Mouse (Mus musculus): ENCODE results near the gene Spaca7. TPM values are rescaled to one million over a fixed set of nuclear protein-coding genes. Genes with fewer than 3 reads are reported as not detected.
"Not testable (repeated sequence)": the region's sequence is repeated elsewhere in the genome, so short reads cannot be mapped to it uniquely, and the experiment has no call there.

Gene Spaca7
- polyA plus RNA-seq, 1 experiment from 2014 or later: not detected

DNA sequence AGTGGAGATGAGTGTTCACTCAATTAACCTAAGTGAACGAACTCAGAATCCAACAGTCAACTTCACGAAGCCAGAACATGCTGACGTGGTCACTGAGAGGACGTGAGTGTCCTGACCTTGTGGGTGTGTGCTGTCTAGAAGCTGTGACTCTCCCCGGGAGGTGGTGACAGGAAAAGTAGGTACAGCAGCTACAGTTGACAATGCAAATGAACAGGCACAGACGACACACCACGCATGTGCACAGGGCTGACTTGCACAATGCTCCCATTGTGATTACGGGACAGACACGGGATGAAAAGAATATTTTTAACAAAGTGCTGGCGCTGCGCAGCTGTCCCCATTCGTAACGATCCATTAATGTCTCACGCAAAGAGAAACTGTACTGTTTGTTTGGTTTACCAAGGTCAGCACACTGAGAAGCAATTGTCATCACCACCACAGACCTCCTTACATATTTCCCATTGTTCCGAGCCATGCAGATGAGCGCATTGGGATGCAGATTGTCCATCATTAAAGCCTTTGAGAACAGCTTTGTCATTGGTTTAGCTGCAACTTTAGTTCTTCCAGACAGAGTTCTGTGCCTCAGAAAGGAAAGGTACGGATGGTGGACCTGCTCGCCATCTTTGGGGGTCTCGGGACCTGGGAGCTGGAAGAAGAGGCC is 6.6 kb downstream of the Spaca7 start:
- H3K9me3 ChIP-seq (ENCODE audit: control insufficient read depth, low read length); H3K9ac ChIP-seq; H3K36me3 ChIP-seq (replicated peaks; ENCODE audit: control insufficient read depth, insufficient read depth); H3K4me3 ChIP-seq (replicated peaks; ENCODE audit: low read length); H3K27ac ChIP-seq; H3K27me3 ChIP-seq (ENCODE audit: control insufficient read depth, insufficient read depth, low read length); H3K4me2 ChIP-seq (replicated peaks); DNase-seq (ENCODE audit: low spot score); H3K4me1 ChIP-seq (replicated peaks; ENCODE audit: control insufficient read depth, insufficient read depth, low read length); ATAC-seq (ENCODE audit: low FRiP score): not testable (repeated sequence)
- 51% methylated on average over 19 of the region's 19 CpGs for WGBS

- Histone ChIP-seq H3K4me1 (replicated peaks; ENCODE audit: control insufficient read depth, insufficient read depth, low read length) (no peaks in the 10 kb centered on the region), H3K9ac (no peak overlapping the region), H3K9me3 (ENCODE audit: control insufficient read depth, low read length) (no peaks in the 10 kb centered on the region), H3K27ac (no peak overlapping the region), H3K4me2 (replicated peaks) (no peak overlapping the region), H3K4me3 (replicated peaks; ENCODE audit: low read length) (no peak overlapping the region), H3K36me3 (replicated peaks; ENCODE audit: control insufficient read depth, insufficient read depth) (no peaks in the 10 kb centered on the region), H3K27me3 (ENCODE audit: control insufficient read depth, insufficient read depth, low read length) (no peaks in the 10 kb centered on the region)
- ATAC-seq (ENCODE audit: low FRiP score) (no peak), DNase-seq (ENCODE audit: low spot score) (no peak)
- 89% methylated on average over 5 of the region's 5 CpGs for WGBS
Observed at GRCm38 (mm10) chr8:12583785-12584184, 11.0 kb downstream of the Spaca7 start.

DNA sequence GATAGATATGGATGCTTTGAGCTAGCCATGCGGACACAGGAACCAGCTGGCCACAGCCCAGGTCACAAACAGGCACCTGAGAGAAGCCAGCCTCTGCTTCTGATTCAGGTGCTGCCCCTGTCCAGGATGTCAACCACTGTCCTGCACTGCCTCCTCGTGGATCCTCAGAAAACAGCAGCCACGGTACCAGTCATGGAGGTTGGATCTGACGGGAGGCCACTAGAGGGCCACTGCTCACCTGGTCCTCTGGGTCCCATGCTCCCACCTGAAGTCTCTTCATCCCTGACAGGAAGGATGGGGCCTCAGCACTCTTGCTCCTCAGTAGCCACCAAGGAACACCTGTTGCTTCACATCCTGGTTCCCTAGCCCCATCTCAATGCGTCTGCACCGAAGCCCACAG is 34.4 kb downstream of the Spaca7 start:
- Histone ChIP-seq H3K4me2 (replicated peaks) (no peak overlapping the region), H3K4me3 (replicated peaks; ENCODE audit: low read length) (no peak overlapping the region), H3K27ac (no peak overlapping the region), H3K4me1 (replicated peaks; ENCODE audit: control insufficient read depth, insufficient read depth, low read length) (no peaks in the 10 kb centered on the region), H3K27me3 (ENCODE audit: control insufficient read depth, insufficient read depth, low read length) (peaks cover 5% of the 10 kb centered on the region; the same call in 1 of the 2 replicates), H3K9ac (no peak overlapping the region), H3K36me3 (replicated peaks; ENCODE audit: control insufficient read depth, insufficient read depth) (no peaks in the 10 kb centered on the region), H3K9me3 (ENCODE audit: control insufficient read depth, low read length) (no peaks in the 10 kb centered on the region)
- DNase-seq (ENCODE audit: low spot score) (peak; percentile 83), ATAC-seq (ENCODE audit: low FRiP score) (peak; percentile 55; the same call in 1 of the 2 replicates)
- WGBS: 23% methylated on average over 6 of the region's 6 CpGs

DNA sequence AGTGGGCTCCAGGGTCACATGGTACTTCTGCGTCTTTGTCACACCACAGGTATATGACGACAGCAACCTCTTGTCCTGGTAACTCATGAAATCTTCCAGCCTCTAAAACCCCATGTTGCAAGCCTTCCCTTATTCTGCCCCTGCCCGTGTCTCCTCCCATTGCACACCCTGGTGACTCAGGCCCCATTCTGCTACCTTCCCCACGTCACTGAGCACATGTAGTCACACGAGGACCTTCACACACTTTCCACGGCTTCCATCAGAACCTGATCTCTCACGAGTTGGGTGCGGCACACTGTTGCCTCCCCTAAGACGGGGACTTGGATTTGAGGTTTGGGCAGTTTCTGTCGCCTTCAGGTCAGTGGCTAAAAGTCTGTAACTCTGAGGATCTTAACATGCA is 36.0 kb downstream of the Spaca7 start:
- no peak overlapping the region for H3K27ac ChIP-seq
- H3K9me3 ChIP-seq (ENCODE audit: control insufficient read depth, low read length): no peaks in the 10 kb centered on the region
- ATAC-seq (ENCODE audit: low FRiP score) (no peak), DNase-seq (ENCODE audit: low spot score) (no peak)
- H3K27me3 ChIP-seq (ENCODE audit: control insufficient read depth, insufficient read depth, low read length): peaks cover 5% of the 10 kb centered on the region; the same call in 1 of the 2 replicates
- H3K4me1 ChIP-seq (replicated peaks; ENCODE audit: control insufficient read depth, insufficient read depth, low read length): no peaks in the 10 kb centered on the region
- 87% methylated on average over 10 of the region's 10 CpGs for WGBS
- no peak overlapping the region for H3K4me2 ChIP-seq (replicated peaks)
- no peaks in the 10 kb centered on the region for H3K36me3 ChIP-seq (replicated peaks; ENCODE audit: control insufficient read depth, insufficient read depth)
- no peak overlapping the region for H3K9ac ChIP-seq
- H3K4me3 ChIP-seq (replicated peaks; ENCODE audit: low read length): no peak overlapping the region

GRCm38 (mm10) chr8:12609752-12610449 is 37.1 kb downstream of the Spaca7 start:
- ATAC-seq (ENCODE audit: low FRiP score): no peak
- no peaks in the 10 kb centered on the region for H3K9me3 ChIP-seq (ENCODE audit: control insufficient read depth, low read length)

GRCm38 (mm10) chr8:12613201-12613600 is 40.4 kb downstream of the Spaca7 start:
- Histone ChIP-seq H3K36me3 (replicated peaks; ENCODE audit: control insufficient read depth, insufficient read depth) (peaks cover 28% of the 10 kb centered on the region), H3K4me3 (replicated peaks; ENCODE audit: low read length) (no peak overlapping the region), H3K4me1 (replicated peaks; ENCODE audit: control insufficient read depth, insufficient read depth, low read length) (no peaks in the 10 kb centered on the region), H3K9me3 (ENCODE audit: control insufficient read depth, low read length) (no peaks in the 10 kb centered on the region), H3K27me3 (ENCODE audit: control insufficient read depth, insufficient read depth, low read length) (no peaks in the 10 kb centered on the region), H3K4me2 (replicated peaks) (no peak overlapping the region), H3K9ac (no peak overlapping the region), H3K27ac (no peak overlapping the region)
- 54% methylated on average over 7 of the region's 7 CpGs for WGBS
- no peak for ATAC-seq (ENCODE audit: low FRiP score)
- DNase-seq (ENCODE audit: low spot score): no peak

More at GRCm38 (mm10) chr8:12609752-12610449, 37.1 kb downstream of the Spaca7 start:
- no peak for DNase-seq (ENCODE audit: low spot score)
- Histone ChIP-seq H3K27ac (no peak overlapping the region), H3K9ac (no peak overlapping the region), H3K4me3 (replicated peaks; ENCODE audit: low read length) (no peak overlapping the region), H3K4me2 (replicated peaks) (no peak overlapping the region), H3K27me3 (ENCODE audit: control insufficient read depth, insufficient read depth, low read length) (no peaks in the 10 kb centered on the region), H3K36me3 (replicated peaks; ENCODE audit: control insufficient read depth, insufficient read depth) (peaks cover 6% of the 10 kb centered on the region), H3K4me1 (replicated peaks; ENCODE audit: control insufficient read depth, insufficient read depth, low read length) (no peaks in the 10 kb centered on the region)
- WGBS: 60% methylated on average over 12 of the region's 12 CpGs

GRCm38 (mm10) chr8:12617369-12617768 is 44.5 kb downstream of the Spaca7 start:
- not testable (repeated sequence) for H3K9me3 ChIP-seq (ENCODE audit: control insufficient read depth, low read length); H3K27me3 ChIP-seq (ENCODE audit: control insufficient read depth, insufficient read depth, low read length); H3K4me2 ChIP-seq (replicated peaks); ATAC-seq (ENCODE audit: low FRiP score); H3K27ac ChIP-seq; DNase-seq (ENCODE audit: low spot score); H3K4me3 ChIP-seq (replicated peaks; ENCODE audit: low read length); H3K4me1 ChIP-seq (replicated peaks; ENCODE audit: control insufficient read depth, insufficient read depth, low read length); H3K9ac ChIP-seq
- 82% methylated on average over 3 of the region's 3 CpGs for WGBS
- peaks cover 57% of the 10 kb centered on the region for H3K36me3 ChIP-seq (replicated peaks; ENCODE audit: control insufficient read depth, insufficient read depth)

DNA sequence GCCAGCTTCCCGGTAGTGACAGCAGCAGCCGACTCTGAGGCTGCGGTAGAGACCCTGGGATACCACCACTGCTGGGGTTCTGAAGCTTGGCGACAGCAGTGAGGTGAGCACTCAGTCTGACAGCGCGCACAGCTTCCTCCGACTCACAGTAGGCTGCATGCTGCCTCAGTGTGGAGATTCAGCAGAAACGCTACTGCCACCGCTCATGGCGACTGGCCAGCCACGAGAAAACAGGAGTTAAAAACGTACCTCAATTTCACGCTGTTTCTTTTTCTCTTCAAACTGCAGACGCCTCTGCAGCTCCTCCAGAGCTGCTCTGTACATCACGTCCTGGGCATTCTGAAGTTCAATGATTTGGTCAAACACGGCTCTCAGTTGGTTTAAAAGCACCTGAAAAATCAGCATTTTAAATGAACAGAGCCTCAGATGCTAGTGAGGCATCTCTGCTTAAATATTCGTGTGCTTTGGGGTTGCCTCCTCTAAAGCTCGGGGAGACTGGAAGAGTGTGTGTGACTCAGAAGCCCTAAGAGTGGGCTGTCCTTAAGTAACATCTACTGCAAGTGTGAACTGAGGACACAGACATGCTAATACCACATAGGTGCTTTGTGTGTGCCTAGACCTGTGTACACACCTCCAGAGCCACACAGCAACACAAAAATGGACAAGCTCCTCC is 48.9 kb downstream of the Spaca7 start:
- Histone ChIP-seq H3K4me2 (replicated peaks) (no peak overlapping the region), H3K9me3 (ENCODE audit: control insufficient read depth, low read length) (no peaks in the 10 kb centered on the region), H3K27me3 (ENCODE audit: control insufficient read depth, insufficient read depth, low read length) (no peaks in the 10 kb centered on the region), H3K36me3 (replicated peaks; ENCODE audit: control insufficient read depth, insufficient read depth) (peaks cover 50% of the 10 kb centered on the region), H3K27ac (no peak overlapping the region), H3K9ac (no peak overlapping the region), H3K4me1 (replicated peaks; ENCODE audit: control insufficient read depth, insufficient read depth, low read length) (no peaks in the 10 kb centered on the region; the same call in 1 of the 2 replicates), H3K4me3 (replicated peaks; ENCODE audit: low read length) (no peak overlapping the region)
- ATAC-seq (ENCODE audit: low FRiP score) (no peak), DNase-seq (ENCODE audit: low spot score) (no peak)
- WGBS: 90% methylated on average over 18 of the region's 18 CpGs

- no peak overlapping the region for H3K4me3 ChIP-seq (replicated peaks; ENCODE audit: low read length)
- no peak for DNase-seq (ENCODE audit: low spot score)
- WGBS: 67% methylated on average over 5 of the region's 5 CpGs
- H3K27ac ChIP-seq: 0 out of 2 replicates have a peak overlapping the region, but pooled peaks have one; percentile 32
- H3K4me1 ChIP-seq (replicated peaks; ENCODE audit: control insufficient read depth, insufficient read depth, low read length): no peaks in the 10 kb centered on the region; the same call in 1 of the 2 replicates
- H3K9me3 ChIP-seq (ENCODE audit: control insufficient read depth, low read length): no peaks in the 10 kb centered on the region
- H3K4me2 ChIP-seq (replicated peaks): no peak overlapping the region
- H3K27me3 ChIP-seq (ENCODE audit: control insufficient read depth, insufficient read depth, low read length): no peaks in the 10 kb centered on the region
- ATAC-seq (ENCODE audit: low FRiP score): no peak
- peaks cover 45% of the 10 kb centered on the region for H3K36me3 ChIP-seq (replicated peaks; ENCODE audit: control insufficient read depth, insufficient read depth)
- no peak overlapping the region; the same call in 1 of the 2 replicates for H3K9ac ChIP-seq
Observed at GRCm38 (mm10) chr8:12625890-12626289, 53.1 kb downstream of the Spaca7 start.

Measured in hindbrain, embryonic 14.5 days (tissue).